Mouse (Mus musculus): Measurements from ENCODE around the gene Fbxw24.
"Not testable (repeated sequence)": the region's sequence is repeated elsewhere in the genome, so short reads cannot be mapped to it uniquely, and the experiment has no call there.

- TF ChIP-seq POLR2A (IDR thresholded peaks at IDR 0.05; ENCODE audit: low read depth, low read length), result not testable (repeated sequence)
- TF ChIP-seq CTCF (conservative IDR thresholded peaks at IDR 0.05; ENCODE audit: insufficient read depth, insufficient read length, low read depth, low read length), result 0 out of 2 replicates have a peak, but pooled peaks have one; percentile 28
Measured at GRCm38 (mm10) chr9:109602128-109602527, 23.7 kb downstream of the Fbxw24 start.
